ENCODE assay signal across 13 mouse cellular contexts in the genomic region with DNA sequence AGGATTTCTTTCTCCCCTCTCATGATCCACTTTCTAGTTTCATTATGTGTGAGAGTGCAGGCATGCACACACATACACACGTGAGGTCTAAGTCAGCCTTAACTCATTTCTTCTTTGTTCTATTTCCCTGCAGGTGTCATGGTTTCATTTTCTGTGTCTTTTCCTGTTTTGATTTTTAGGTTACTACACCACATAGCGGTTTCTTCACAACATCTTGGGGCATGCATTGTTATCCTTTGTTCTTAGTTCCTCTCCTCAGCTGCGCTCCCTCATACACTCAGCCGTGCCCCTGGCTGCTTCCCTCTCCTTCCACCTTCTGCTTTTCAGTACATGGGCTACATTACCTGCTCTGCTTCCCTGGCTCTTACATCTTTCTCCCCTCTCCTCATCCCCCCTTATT.
DNase-seq lines count a peak whose midpoint lies in the region; ATAC-seq lines count a peak whose summit lies in the region.
"Had no signal": no experiment of that assay in that cellular context is flagged by ENCODE, and none has a peak within 500 bp of the region (broad histone marks: within the 10 kb centered on the region; RNA-seq: fewer than 3 reads in every experiment).

No protein-coding gene starts in this region.

- peak; percentile 76 for DNase-seq in CD4-positive helper T cell, adult 2 months (ENCODE audit: low read depth, low spot score)
- DNase-seq in c-Kit-positive CD71-negative TER-119-negative erythroid progenitor cells, embryonic 14.5 days (ENCODE audit: low read depth), result peak; percentile 5
- peak; percentile 49 to 53 for DNase-seq in thymus, postnatal 10 days (ENCODE audit: low spot score in 2 of 2)
- DNase-seq in cerebellum, adult 18-20 months, result no peak
- DNase-seq in left cerebral cortex, adult 8-10 months (ENCODE audit: low spot score in 2 of 2), result no peak
- DNase-seq in gastrocnemius, postnatal 10 days, result no peak
- DNase-seq in adrenal gland, adult 18-20 months (ENCODE audit: low spot score in 2 of 2), result no peak
- DNase-seq: adrenal gland, postnatal 36 days; cerebellum, adult 9-10 months; right cerebral cortex, postnatal 25 days had no signal

- ATAC-seq in megakaryocyte progenitor cell, adult 5-6 weeks (replicated peaks; ENCODE audit: poor library complexity), result peak; percentile 39; the same call in 1 of the 2 replicates
- ATAC-seq: forebrain, embryonic 14.5 days; intestine, postnatal 0 days had no signal

Comparison
In these comparisons a context has a peak if more than half of its experiments do, and no peak if none do; other contexts are left out.
1. DNase-seq: peak in CD4-positive helper T cell, adult 2 months (single experiment), c-Kit-positive CD71-negative TER-119-negative erythroid progenitor cells, embryonic 14.5 days (single experiment) and thymus, postnatal 10 days (2 of 2); none in cerebellum, adult 18-20 months (0 of 2), left cerebral cortex, adult 8-10 months (0 of 2), gastrocnemius, postnatal 10 days (single experiment) and adrenal gland, adult 18-20 months (0 of 2).